Mouse (Mus musculus) spleen, embryonic (tissue): ENCODE results near the gene Csf1.

Experiments
- CTCF ChIA-PET: fragments of 350-600 bp; sonication (Branson Sonifier 250); formaldehyde crosslinking; loops from one replicate; lab custom pipeline; 2022; lab: Charles Lee

Csf1 gene

DNA sequence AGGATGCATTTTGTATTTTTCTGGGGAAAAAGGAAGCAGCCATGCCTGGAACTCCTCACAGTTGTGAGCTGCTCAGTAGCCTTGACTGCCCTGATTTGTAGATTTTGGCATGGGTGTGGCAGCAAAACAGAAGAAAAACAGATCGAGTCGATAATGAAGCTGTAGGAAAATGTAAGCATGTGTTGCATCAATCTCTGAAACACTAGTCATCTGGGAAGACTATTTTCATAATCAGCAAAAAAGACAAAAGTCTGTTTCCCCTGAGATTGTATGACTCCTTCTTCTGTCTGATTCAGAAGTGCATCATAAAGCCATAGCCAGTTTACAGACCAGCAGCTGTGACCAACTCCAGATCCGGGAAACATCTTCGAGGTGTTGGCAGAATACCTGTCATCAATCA, 53.0 kb downstream of the Csf1 start:
- CTCF ChIA-PET = interaction anchor here (0.6 kb wide), 1 partner anchor 30 kb away, joined by 3 read pairs; no protein-coding TSS in a partner anchor

DNA sequence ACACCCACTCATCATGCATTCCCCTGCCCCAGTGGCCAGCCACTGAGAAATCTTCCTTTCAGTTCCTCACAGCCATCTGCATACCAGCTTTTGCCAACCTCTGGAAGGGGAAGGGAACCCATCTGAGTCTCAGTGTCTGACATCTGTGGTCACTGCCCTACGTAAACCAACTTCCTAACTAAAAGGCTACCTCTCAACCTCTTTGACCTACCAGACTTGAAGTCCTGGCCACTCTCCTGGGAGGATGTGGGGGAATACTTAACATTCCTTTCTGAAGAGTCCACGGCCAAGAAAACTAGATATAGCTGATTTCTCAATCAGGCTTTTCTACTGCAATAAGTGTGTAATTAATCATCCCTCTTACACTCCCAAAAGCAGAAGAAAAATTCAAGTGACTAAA, 54.1 kb downstream of the Csf1 start:
- CTCF ChIA-PET = no interaction called here

DNA sequence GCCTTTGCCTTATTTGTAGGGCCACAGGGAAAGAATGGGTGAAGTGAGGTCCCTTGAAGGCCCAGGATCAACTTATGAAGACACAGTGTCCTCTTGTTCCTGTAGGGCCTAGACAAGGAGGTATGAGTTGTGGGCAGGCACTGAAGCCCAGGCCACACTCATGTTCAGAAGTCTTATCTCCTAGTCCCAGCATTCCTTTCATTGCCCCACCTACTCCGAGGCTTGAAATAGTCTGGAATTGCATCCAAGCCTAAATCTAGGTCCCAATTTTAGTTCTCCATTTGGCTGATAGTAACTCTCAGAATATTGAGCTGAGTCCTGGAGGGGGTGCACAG, 55.9 kb downstream of the Csf1 start:
- CTCF ChIA-PET = no interaction called here

DNA sequence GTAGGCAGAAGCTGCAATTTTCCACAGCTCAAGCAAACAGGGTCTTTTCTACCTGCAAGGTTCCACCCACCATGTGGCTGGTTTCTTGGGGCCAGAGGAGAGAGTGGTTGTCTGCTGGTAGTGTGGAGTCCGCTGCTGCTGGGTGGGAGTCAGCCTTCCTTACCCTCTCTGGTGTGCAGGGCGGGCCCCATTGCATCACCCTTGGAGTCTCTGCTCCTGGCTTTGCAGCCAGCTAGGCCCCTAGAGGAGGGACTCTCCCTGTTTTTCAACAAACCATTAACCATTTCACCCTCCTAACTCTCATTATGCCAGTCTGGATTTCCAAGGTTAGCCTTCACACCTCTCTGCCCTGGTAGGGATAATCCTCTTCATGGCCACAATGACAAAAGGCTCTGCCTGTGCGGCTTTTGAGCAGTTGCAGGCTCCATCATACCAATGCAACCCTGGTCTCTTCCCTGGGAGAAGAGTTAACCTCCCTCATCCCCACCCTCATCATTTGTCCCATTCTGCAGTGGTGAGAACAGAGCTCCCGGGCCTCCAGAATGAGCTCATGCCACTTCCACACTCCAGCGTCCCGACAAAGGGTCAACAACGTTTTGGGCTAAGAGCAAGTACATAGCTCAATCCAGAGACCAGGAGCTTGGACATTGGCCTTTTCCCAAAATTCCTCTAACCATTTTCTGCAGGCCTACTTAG, 56.4 kb downstream of the Csf1 start:
- CTCF ChIA-PET = no interaction called here

DNA sequence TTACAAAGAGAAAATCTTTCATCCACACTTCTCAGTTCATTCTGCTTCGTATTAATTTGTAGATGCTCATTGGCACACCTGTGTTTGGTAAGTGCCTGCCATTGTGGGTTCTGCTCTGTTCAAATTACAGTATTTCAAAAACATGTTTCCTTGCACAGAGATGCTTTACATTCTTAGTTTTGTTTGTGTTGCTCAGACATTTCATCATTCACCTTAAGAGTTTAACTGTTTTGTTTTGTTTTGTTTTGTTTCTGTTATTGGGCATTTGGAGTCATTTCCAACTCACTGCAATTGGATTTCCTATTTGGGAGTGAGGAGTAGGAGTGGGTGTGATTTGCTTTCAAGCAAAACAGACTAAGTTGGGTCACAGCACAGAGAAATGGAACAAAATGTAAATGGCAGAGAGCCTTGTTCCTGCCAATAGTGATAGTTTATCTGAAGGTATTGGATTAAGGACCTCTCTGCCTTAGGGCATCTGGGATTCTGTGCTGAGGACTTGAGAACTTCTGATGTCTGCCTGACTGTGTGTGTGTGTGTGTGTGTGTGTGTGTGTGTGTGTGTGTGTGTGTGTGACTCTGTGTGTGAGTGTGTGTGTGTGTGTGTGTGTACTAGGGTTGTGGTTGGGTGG, 58.4 kb downstream of the Csf1 start:
- CTCF ChIA-PET = no interaction called here

DNA sequence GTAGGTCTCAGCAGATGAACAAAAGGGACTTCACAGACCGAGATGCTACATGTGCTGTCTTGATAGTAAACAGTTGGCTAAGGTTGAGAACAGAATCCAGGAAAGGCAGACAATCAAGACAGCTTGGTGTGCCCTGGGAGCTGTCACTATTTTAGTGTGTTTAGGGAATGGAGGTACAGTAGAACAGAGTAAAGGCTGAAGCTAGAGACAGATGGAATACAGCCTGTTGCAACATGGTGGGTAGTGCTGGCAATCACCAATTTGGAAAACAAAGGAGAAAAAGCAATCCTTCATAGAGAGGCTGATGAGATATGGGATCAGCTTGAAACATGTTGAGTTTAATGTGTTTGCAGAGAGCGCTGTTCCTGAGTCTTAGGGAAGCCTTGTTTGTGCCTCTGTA, 59.6 kb downstream of the Csf1 start:
- CTCF ChIA-PET = no interaction called here

DNA sequence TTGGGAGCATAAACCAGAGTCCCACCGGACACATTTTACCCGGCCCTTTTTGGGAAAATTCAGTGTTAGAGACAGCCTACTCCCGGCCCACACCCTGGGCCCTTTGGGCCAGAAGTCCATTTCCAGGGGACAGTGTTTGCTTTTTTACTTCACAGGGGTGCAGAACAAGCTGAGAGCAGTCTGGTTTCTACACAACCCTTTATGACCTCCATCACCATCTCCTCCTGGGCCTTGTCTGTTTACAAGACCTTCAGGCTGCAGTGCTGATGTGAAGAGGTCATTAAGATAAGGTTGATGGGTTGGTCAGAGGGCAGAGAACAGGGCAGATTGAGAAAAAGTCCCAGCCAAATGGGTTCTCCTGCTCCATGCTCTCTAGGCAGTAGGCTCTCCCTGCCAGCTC, 63.4 kb downstream of the Csf1 start:
- CTCF ChIA-PET = no interaction called here

DNA sequence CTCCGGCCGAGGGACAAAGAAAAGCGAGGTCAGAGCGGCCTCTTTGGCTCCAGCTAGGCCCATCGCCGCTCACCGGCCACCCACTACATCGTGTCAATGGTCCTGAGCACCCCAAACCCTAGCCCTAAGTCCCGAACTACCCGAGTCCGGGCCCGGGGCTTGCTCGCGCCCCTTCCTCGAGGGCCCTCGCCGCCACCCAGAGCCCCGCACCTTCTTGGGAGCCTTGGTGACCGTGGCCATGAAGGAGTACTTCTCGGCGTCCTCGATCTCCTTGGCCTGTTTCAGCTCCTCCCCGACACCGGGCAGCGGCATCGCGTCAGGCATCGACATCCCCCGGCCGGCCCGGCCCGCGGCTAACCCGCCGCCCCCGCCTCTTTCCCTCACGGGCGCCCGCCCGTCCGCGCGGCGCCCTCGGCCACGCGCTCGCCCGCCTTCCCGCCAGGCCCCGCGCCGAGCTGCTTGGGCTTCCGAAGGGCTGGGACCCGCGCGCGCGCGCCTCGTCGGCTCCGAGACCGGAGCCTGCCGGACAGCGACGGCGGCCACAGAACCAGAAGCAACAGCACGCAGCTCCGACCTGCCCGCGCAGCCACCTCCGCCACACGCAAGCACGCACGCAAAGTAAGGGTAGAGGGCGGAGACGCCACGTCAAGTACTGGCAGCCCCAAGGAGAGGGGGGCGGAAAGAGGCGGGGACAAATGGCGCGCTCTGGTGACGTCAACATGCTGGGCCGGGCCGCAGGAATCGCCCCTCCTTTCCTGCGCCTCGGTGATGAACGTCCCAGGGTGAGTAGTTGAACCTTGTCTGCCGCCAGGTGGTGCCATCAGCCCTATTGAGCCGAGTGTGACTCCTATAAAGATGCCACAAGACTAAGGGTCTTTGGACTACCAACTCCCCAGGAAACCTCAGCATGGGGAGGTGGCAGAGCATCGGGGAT, 64.1 kb downstream of the Csf1 start, which contains the start of gene Ahcyl1:
Gene Ahcyl1 (minus strand): TSS at position 613 of the 934 bp plus-strand sequence.
- CTCF ChIA-PET = interaction anchor here (0.5 to 1.2 kb wide), 3 partner anchors 168 to 1821 kb away, joined by 3 to 7 read pairs (median 4); no protein-coding TSS in a partner anchor

DNA sequence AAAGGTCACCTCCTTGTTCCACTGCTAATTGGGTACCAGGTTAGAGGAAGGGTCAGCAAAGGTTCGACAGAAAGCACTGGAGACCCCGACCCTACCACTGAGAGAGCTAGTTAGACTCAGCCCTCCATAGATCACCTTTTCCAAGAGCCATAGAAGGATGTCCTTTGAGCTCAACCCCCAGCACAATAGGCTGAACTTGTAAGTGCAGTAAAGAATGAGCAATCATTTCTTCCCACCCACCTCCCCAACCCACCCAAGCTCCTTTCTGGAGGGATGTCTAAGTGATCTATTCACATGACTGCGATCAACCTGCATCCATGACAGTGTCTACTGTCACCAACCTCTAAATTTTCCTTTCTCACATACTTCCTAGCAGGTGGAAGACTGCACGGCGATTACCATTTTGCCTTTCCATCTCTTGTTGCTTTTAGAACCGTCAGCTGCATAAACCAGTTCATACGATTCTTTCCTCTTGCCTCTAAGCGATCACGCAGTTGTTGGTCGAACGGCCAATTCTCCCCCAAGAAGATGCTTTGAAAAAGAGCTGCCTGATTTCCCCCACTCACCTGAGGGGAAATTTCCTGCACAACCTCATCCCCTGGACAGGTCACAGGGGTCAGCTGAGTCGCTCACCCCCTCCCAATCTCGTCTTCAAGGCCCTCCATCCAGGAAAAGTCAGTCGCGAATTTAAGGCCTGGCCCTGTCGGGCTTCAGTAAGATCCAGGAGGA, 64.9 kb downstream of the Csf1 start:
- CTCF ChIA-PET = interaction anchor here (0.5 to 1.2 kb wide), 4 partner anchors 169 to 1820 kb away, joined by 3 to 7 read pairs (median 4); no protein-coding TSS in a partner anchor

DNA sequence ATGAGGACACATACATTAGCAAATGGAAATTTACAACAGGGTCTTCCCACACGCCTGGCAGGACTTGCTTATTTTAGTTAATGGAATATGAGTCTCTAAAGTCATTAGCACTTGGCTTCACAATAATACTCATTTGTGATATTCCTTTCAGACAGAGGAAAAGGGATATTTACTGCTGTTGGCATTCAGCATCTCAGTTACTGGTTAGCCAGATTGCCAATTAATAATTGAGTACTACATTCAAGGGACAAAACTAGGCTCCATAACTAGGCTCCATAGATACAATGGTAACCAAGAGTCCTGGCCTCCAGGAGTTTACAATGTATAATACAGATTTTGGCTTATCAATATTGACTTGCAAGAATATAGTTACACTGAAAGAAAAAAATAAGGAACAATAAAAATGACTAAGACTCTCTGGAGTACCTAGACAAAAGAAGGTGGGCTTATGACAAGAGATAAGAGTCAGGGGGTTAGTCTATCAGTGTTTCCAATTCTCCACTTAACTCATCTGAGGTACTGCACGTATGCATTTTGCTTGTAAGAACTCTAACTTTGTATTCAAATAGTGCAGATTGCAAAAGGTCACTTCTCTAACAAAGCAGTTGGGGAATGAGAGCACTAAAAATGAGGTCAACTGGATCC, 65.9 kb downstream of the Csf1 start:
- CTCF ChIA-PET = no interaction called here
